Mouse (Mus musculus): ENCODE results near the gene 5730480H06Rik.

DNA sequence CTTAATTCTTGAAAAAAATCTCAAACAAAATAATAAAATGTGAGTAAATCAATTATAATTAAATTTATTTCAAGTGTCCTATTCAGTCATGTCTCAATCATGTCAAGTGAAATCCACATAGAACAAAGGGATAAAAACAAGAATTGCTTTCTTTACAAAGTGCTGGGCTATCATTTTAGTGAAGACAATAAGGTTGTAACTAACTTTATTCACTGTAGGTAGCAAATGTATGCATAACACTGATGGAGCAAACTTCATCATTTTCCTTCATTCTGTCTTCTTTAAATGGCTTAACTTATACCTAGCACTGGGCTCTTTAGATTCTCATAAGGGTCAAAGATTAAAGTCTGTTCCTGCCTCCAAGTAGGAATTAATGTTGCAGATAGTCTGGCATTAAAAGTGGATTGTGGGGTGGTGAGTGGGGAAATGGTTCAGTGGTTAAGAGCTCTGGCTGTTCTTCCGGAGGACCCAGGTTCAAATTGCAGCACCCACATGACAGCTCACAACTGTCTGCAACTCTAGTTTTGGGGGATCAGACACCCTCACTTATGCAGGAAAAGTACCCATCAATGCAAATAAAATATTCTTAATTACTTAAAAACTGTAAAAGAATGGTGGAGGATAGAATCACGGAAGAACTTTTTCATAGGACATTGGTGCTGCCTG is 18.4 kb downstream of the 5730480H06Rik start:
- TF ChIP-seq CTCF (conservative IDR thresholded peaks at IDR 0.05; ENCODE audit: low read length), result no peak
- no peak for TF ChIP-seq POU5F1 (IDR thresholded peaks at IDR 0.05; ENCODE audit: borderline replicate concordance, low read length)
- TF ChIP-seq NANOG (IDR thresholded peaks at IDR 0.05; ENCODE audit: borderline replicate concordance, low read length), result no peak

All from E14TG2a.4 (cell line).